In genomic region chr10:77550874-77551273, GRCm38 (mm10) we compare ENCODE assay signal across 14 mouse cellular contexts. TPM values are rescaled to one million over a fixed set of nuclear protein-coding genes. Genes with fewer than 3 reads are reported as not detected.
DNase-seq lines count a peak whose midpoint lies in the region; TF ChIP-seq lines count a peak whose summit lies in the region.
"Had no signal": no experiment of that assay in that cellular context is flagged by ENCODE, and none has a peak within 500 bp of the region (broad histone marks: within the 10 kb centered on the region; RNA-seq: fewer than 3 reads in every experiment).

No protein-coding gene starts in this region.

- intact Hi-C loops in gastrocnemius, adult 2 months (cut with DNase I), result no loop called here

- no peak for TF ChIP-seq CTCF in gastrocnemius, adult 2 months (IDR thresholded peaks at IDR 0.05)

- DNase-seq in gastrocnemius, adult 2 months, result peak; percentile 53
- DNase-seq in gastrocnemius, postnatal 10 days, result no peak
- DNase-seq in spleen, postnatal 36 days (ENCODE audit: low spot score in 2 of 2), result peak; percentile 29 to 50
- no peak for DNase-seq in spleen, adult 18-20 months
- DNase-seq in lung, postnatal 36 days, result peak; percentile 81
- DNase-seq in right cerebral cortex, adult 18-20 months, result no peak
- no peak for DNase-seq in thymus, postnatal 10 days (ENCODE audit: low spot score in 2 of 2)
- no peak for DNase-seq in kidney, adult 8-10 months
- DNase-seq: adrenal gland, adult 8-10 months; cerebellum, adult 2 months; kidney, adult 18-20 months had no signal

- H3K4me3 ChIP-seq in gastrocnemius, adult 2 months, result no peak overlapping the region
- H3K4me3 ChIP-seq: embryonic facial prominence, embryonic 15.5 days; layer of hippocampus, adult 2 months; midbrain, embryonic 13.5 days had no signal

- H3K27ac ChIP-seq in gastrocnemius, adult 2 months, result peak overlapping the region; percentile 56
- H3K27ac ChIP-seq: embryonic facial prominence, embryonic 15.5 days; layer of hippocampus, adult 2 months; midbrain, embryonic 13.5 days had no signal

RNA-seq across cellular contexts. Expression of gene Itgb2, which starts 20.8 kb away (rescaled TPM):
- total RNA-seq in gastrocnemius, adult 2 months (2021), result 1 to 10 TPM in 1 of 2 experiments, under 1 TPM in 1; 0.92 to 1.8 TPM
- 1 to 10 TPM; 2.1 to 4.5 TPM for total RNA-seq in gastrocnemius, postnatal 10 days (2021)

RNA-seq across cellular contexts. Expression of gene Pttg1ip, which starts 30.6 kb away (rescaled TPM):
- total RNA-seq in gastrocnemius, adult 2 months (2021), result 10 to 100 TPM; 30.5 to 36.5 TPM
- total RNA-seq in gastrocnemius, postnatal 10 days (2021), result 10 to 100 TPM; 70.2 to 71.3 TPM

RNA-seq across cellular contexts. Expression of gene Fam207a, which starts 35.3 kb away (rescaled TPM):
- total RNA-seq in gastrocnemius, adult 2 months (2021), result 1 to 10 TPM; 5.4 to 8.4 TPM
- 10 to 100 TPM in 1 of 2 experiments, 1 to 10 TPM in 1; 9.9 to 10.4 TPM for total RNA-seq in gastrocnemius, postnatal 10 days (2021)

RNA-seq across cellular contexts. Expression of gene Sumo3, which starts 55.0 kb away (rescaled TPM):
- total RNA-seq in gastrocnemius, adult 2 months (2021), result 10 to 100 TPM; 43.5 to 44.5 TPM
- total RNA-seq in gastrocnemius, postnatal 10 days (2021), result 10 to 100 TPM; 64.5 to 65.3 TPM

RNA-seq across cellular contexts. Expression of gene Gm49325, which starts 55.1 kb away (rescaled TPM):
- 1 to 10 TPM; 8.4 to 8.6 TPM for total RNA-seq in gastrocnemius, adult 2 months (2021)
- total RNA-seq in gastrocnemius, postnatal 10 days (2021), result 10 to 100 TPM in 1 of 2 experiments, 1 to 10 TPM in 1; 10.0 to 11.4 TPM

Comparison
In these comparisons a context has a peak if more than half of its experiments do, and no peak if none do; other contexts are left out.
1. DNase-seq: peak in gastrocnemius, adult 2 months (single experiment), spleen, postnatal 36 days (2 of 2) and lung, postnatal 36 days (single experiment); none in gastrocnemius, postnatal 10 days (single experiment), spleen, adult 18-20 months (0 of 2), right cerebral cortex, adult 18-20 months (single experiment), thymus, postnatal 10 days (0 of 2) and kidney, adult 8-10 months (0 of 2).